Mouse (Mus musculus) frontal cortex, postnatal 14 days (tissue): Measurements from ENCODE around the gene Nars2.
"Not testable (repeated sequence)": the region's sequence is repeated elsewhere in the genome, so short reads cannot be mapped to it uniquely, and the experiment has no call there.

Experiments used
- DNase-seq, 2 experiments: peaks; one replicate each; pipeline ENCODE4 v3.0.0; 2022; ENCODE audit warnings: low spot score in 2 of 2

Nars2 gene

DNA sequence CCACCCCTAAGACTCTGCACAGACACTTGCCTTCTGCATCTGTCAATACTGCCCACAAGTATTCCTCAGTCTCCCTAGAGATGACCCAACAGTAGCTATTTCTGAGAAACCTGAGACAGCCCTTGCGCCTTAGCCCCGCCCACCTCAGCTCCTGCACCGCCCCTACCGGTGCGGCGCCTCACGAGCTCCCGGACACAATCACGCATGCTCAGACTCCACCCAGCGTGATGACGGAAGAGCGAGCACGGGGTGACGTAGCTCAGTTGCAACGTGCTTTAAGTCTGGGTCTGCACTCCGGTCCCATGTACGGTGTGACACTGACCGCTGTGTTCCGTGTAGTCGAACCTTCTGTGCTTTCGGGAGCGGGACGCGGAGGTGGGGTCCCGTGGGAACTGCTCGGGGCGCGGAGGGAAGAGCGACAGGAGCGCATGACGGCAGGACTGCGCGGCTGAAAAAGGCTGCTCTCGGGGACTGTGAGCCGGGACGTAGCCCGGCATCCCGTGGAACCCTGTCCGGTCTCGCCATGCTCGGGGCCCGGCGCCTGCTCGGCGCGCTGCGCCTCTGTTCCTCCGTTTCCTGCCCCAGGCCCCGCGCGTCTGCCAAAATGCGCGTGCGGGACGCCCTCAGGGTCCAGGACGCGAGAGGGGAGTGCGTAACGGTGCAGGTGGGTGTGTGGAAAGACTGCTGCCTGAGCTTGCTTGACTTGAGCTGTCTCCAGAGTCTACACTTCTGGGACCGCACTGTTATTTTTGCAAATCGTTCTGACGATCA, at the start of gene Nars2:
Gene Nars2 (plus strand): TSS at position 225 of the 771 bp plus-strand sequence.
- DNase-seq: peak; percentile 84 to 85

DNA sequence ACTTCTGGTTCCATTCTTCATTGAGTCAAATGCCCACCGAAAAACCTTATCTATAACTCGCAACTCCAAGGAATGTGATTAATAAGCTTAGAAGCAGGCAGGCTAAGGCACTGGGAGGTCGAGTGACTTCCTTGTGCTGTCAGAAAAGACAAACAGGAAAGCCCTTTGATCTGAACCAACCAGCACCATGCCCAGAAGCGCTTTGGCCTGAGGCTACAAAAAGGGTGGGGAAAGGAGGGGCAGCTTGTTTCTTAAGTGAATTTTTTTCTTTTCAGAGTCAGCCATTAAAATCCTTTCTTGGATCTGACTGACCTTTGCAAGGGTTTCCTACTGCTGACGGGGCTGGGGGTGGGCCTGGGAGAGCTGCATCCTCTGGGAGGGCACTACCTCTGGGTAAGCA, 49.1 kb upstream of the Nars2 start:
- no peak for DNase-seq

DNA sequence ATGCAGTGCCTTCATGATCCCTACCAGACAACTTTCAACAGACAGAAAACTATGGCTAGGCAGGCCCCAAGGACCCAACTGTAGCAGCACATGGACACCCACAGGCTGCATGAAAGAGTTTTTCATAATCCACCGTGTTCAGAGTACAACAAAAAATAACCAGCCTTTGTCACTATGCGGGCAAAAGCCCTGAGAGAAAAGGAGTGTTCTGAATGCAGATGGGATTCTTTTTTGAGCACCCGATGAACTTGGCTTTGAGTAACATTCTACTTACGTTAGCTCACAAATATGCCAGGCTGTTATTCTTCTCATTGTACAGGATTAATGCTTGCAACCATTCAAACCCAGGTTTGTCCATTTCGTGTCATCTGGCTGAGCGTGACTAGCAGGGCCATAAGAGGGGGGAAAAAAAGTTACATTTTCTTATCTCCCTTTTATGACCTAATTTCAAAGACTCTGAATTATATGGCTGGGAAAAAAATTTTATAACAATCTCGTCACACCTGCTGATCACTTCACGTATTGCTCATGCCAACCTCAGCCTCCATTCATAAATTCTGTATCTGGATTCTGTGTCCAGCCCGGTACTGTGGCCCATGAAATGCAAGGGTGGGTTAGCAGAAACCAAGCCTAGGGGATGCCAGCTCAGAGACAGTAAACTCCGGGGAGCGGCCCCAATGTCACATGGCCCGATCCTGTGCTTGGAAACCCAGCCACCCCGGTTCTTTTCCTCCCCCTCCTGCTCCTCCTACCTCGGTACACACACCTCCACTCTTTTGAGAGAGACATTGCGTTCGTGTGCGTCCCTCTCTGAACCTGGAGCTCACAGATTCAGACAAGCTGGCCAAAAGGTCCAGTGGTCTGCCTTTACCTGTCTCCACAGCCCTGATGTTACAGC, 48.0 kb upstream of the Nars2 start:
- no peak for DNase-seq

DNA sequence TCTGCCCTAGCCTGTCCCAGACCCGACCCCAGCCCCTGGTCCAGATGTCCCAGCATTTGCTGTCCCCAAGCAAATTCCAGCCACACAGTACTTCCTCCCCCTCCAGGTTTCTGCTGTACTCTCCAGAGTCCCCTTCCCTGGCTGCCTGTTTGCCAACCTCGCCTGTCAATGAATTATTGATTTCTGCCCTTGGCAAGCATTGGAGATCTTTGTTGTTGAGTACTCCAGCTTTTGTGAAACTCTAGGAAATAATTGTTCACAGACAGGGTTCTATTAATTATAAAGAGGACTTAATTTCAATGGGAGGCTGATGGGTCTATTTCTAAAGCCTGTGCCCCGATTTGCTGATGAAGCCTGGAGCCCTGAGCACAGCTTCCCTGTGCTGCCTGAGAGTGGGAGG, 46.9 kb upstream of the Nars2 start:
- DNase-seq: no peak

DNA sequence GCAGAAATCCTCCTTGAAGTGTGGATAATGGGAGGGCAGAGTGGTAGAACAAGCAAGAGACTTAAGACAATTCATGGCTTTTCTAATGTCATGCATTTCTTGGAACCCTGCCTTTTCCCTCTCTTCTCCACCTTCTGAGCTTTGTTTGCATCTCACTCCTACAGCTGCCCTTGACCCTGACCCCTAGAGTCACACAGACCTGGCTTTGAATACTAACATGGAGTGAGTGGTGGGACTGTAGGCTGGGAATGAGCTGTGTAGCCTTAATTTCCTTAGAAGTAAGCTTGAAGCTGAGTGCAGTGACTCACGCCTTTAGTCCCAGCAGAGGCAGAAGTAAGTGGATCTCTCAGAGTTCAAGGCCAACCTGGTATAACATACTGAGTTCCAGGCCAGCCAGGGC, 46.4 kb upstream of the Nars2 start:
- no peak for DNase-seq

DNA sequence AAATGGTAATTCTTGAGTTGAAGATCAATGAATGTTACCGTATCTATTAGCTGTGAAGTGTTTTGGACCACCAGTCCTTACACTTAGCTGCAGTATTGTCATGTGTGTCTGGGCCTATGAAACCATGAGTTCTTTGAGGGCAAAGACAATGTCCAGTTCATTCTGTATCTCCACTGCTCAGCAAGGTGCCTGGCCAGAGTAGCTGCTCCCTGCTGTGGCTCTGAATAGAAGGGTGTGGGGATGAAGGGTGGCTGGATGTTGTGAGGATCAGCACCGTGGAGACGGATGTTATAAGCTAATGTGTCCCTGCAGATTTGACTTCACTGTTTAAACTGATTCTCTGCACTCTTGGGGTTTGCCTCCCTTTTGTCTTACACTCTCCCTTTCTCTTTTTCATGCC, 45.9 kb upstream of the Nars2 start:
- DNase-seq: no peak

DNA sequence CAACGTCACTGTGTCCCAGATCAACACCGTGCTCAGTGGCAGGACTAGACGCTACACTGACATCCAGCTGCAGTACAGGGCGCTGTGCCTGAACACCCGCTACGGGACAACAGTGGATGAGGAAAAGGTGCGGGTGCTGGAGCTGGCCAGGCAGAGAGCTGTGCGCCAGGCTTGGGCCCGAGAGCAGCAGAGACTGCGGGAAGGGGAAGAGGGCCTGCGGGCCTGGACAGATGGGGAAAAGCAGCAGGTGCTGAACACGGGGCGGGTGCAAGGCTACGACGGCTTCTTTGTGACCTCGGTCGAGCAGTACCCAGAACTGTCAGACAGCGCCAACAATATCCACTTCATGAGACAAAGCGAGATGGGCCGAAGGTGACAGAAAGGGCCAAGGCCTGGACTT, 45.1 kb upstream of the Nars2 start:
- DNase-seq: no peak

DNA sequence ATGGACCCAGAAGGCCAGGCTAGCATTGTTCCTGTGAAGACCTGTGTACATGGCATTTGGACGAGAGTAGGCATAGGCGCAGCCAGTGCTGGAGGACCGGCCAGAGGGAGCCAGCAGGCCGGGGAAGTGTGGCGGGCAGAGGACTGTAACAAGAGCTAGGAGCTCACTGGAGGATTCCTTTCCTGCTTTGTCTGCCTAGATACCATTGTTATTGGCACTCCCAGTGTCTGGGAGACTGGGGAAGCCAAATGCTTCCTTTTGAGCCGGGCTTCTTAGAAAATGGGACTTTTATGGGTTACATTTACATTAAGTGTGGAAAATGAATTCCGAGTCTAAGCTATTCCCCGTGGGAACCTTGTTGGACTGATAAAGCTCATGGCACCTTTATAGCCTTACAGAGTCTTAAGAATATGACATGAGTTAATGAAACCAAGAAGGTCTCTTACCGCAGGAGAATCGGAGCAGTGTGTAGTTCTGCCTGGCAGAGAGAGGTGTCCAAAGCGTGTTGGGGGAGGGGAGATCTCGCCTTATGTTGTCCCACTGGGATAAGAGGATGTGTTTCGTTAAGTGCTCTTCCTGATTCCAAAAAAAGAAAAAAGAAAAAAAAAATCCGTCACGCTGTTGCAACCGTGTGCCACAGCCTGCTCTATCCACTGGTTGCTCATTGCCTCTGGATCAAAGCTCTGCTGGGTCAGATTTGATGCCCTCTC, 43.2 kb upstream of the Nars2 start:
- DNase-seq: no peak

DNA sequence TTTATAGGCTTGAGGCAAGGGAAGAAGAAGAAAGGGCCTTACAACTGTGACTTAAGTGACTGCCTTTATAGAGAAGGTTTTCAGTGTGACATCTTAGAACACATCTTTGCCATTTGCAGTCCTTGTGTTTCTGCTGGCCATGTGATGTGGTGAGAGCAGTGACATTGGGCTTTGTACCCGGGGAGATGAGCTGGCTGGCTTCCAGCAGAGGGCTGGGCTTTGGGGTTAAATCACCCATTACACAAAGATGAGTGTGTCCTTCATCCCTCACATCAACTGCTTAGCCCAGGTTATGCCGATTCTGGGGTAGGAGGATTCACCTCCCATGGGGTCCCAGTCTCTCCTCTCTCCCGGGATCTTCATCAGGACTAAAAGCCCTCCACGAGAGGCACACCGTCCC, 41.4 kb upstream of the Nars2 start:
- DNase-seq: no peak

DNA sequence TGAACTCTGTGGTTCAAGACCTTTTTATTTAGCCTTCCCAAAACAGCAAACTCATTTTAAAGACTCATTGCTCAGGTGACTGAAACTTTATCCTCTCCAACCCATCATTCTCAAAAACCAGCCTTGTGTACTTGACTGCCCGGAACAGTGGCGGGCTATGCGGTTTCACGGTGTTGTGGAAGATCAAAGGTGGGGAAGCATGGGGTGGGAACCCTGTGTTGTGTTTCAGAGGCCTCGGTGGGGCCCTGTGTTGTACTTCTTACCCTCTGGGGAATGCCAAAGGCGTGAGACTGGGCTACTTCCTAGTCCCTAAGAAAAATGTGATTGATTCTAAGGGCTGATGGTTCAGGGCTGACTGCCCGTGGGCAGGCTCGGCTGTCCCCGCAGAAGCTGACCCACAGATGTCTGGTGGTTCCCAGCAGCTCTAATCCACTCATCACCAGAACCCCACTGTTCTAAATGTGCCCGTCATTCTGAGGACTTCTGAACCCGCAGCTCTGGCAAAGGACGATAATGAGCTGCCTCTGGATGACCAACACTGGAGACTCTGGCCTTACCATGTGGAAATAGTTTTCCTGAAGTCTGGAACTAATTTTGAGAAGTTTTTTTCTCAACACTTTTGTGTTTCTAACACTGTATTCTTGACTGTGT, 40.9 kb upstream of the Nars2 start:
- DNase-seq: no peak

DNA sequence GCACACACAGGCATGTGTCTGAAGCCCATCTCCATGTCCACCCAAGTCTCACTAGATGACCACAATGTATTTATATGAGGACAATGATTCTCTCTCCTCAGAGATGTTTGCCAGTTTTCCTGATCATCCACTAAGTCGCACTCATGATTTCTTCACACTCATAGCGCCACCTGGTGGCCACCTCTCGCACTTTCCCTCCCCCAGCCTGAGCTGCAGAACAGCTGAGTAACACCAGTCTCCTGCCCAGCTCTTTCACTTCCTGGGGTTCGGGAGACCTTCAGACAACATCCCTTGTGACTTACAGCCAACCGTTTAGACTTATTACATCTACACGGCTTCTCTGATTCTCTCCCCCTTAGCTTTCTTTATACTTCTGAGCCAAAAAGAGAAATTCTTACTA, 37.3 kb upstream of the Nars2 start:
- peak; percentile 72 to 87 for DNase-seq

DNA sequence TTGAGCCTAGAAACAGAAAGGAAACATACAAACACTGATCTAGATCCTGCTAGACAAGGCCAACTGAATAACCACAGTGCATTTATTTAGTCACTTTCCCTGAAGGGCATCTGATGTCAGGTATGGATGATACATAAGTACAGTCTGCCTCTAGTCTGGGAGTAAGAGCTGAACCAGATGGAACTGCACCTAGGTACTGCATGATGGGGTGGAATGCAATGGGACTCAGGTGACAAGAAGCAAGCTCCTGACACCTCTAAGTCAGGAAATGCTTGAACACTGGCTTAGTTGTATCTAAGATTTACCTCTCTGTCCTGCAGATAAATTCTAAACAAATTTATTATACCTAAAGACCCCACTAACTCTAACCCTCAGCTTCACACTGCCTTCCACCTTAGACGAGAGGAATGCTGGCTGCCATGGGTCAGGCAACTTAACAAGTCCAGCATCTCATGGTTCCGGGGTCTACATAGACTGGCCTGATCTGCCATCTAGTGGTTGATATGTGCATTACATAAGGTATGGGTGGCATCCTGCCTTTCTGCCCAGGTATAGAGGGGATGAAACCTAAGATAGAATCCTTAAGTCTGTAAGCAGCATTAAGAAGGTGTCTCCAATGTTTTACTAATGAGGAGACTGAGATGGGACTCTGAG, 35.7 kb upstream of the Nars2 start:
- peak in 1 of 2 experiments; percentile 40 for DNase-seq

DNA sequence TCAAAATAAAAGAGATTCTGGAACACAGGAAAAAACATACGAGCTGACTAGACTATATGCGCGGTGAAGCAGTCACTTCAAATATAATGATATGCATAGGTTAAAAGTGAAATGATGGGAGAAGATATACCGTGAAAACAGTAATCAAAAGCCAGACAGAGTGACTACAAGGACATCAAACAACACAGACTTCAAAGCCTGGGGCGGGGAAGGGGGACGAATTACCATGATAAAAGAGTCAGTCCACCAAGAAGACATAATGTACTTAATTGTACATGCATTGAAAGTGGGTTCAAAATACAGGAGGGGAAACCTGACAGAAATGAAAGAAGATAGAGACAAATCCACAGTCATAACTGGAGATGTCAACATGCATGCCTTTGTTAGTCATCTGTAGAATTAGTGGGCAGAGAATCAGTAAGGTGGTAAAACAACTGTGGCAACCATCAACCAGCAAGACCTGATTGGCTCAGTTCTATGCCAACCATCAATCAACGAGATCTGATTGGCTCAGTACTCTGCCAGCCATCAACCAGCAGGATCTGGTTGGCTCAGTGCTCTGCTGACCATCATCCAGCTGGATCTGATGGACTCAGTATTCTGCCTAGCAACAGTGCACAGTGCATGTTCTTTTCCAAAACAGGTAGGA, 30.7 kb upstream of the Nars2 start:
- DNase-seq: no peak

DNA sequence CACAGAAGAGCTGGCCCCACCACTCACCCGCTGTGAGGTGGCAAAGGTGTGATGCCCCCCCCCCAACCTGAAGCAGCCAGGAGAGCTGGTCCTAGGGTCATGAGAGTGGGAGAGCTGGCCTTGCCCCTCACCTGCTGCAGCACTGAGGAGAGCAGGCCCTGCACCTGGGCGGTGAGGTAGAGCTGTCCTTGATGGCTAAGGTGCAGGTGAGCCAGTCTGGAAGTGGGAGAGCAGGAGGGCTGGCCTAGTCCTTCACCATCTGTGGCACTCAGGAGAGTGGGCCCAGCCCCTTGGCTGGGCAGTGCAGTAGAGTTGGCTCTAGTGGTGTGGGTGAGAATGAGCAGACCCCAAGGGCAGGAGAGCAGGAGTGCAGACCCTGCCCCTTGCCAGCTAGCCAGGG, 28.4 kb upstream of the Nars2 start:
- no peak for DNase-seq

DNA sequence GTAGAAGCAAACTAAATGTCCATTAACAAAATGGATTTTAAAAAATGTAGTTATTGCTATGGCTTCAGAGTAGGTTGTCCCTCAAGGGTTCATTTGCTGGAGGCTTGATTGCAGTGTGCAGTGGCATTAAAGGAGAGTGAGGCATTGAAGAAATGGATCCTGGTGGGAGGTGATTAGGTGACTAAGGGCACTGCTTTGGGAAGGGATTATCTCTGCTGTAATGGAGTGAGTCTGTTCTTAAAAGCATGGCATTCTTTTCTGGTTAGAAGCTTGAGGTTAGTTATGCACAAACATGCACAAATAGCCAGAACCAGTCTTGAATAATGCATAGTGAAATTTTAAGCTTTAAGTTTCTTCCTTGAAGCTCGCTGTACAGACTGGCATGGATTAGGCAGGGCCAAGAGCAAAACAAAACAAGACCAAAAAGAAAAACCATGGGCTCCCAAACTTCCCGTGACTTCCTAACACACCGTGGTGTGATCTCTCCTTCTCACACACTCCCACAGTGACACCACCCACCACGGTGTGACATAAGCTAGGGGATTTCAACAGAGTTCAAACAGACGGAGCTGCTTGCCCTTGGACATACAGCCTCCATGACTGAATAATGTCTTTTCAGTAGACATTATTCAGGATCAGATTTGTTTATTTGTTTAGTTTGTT, 7.5 kb upstream of the Nars2 start:
- no peak for DNase-seq

DNA sequence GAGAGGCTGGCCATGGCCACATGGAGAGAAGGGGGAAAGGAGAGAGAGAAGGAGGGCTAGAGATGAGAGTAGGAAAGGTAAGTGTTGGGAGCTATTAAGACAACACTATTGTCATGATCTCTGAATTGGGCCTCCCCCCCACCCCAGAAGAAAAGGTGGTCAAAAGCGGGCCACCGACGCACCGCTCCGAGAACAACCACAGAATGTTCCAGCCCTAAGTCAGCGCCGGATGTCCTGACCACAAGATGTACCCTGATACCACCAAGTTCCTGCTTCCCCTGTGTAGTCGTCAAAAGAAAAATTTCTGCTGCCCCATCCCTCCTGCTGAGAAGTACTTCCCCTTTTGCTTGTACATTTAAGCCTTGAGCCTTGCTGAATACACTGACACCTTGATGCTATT, 4.8 kb upstream of the Nars2 start:
- not testable (repeated sequence) for DNase-seq

DNA sequence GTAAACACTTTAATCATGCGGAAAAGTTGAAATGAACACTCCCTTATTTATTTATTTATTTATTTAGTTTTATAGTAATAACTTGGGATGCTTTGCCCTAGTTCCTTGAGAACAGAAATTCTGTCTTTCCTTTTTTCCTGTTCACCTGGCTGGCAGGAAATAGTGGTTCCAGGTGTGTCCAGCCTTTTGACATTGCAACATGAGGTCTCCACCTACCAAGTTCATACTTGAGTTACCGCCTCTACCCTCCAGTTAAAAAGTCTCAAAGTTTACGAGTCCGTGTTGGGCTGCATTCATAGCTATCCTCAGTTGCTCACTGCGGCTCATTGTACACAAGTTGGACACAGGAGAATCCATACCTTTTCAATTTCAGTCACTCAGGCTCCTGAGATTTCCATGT, 789 bp downstream of the Nars2 start:
- no peak for DNase-seq

DNA sequence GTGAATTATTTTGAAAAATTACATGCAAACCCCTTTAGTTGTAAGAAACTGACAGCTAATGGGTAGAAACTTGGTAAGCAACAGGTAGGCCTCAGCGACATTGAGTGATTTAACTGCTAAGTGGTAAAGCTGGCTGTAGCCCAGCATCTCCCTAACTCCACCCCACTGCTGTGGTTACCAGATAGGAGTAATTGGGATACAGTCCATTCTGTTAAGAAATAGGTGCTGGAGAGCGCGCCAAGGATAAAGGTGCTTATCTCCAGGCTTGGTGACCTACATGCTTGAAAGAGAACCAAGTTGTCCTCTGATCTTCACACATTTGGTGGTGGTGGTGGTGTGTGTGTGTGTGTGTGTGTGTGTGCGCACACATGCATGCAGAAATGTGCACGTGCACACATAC, 7.9 kb downstream of the Nars2 start:
- DNase-seq: no peak

DNA sequence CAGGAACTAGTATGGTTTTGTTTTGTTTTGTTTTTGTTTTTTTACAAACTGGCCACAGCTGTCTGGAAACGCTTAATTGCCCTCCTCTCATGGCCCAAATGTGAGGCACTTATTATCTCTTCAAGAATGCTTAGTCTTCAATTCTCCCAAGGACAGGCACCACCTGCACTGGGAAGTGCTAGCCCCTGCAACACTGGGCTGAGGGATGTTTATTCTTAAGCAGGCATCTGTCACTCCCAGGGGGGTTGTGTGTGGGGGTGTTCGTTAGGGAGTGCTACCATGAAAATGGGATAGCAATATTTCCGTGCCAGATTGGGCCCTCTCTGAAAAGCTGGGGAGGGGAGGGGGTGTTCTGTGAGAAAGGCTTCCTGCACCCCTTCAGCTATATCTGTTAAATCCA, 15.9 kb downstream of the Nars2 start:
- DNase-seq: no peak

DNA sequence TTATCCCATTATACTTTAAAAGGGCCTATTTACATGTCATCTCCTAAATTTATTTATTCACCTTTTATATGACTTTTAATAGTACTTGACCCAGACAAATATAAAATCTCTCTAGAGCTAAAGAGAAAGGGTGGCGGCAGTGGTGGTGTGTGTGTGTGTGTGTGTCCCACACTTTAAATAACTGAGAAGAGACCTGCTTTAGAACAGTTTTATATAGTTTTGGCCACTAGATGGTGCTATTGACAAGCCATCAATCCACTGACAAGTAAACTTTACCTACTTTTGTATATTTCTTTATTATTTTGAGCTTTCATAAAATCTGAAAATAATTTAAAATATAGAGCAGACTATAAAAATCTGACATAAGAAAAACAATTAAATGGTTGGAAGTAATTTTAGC, 19.1 kb downstream of the Nars2 start:
- DNase-seq: no peak
